Mouse (Mus musculus) right cerebral cortex, adult 2 months (tissue): ENCODE results near the gene Ffar3.
"Not testable (repeated sequence)": the region's sequence is repeated elsewhere in the genome, so short reads cannot be mapped to it uniquely, and the experiment has no call there.

Experiments
- DNase-seq, 2 experiments: peaks; one replicate each; pipeline ENCODE4 v3.0.0; 2021 to 2022; ENCODE audit warnings: low spot score in 2 of 2

Ffar3 gene

DNA sequence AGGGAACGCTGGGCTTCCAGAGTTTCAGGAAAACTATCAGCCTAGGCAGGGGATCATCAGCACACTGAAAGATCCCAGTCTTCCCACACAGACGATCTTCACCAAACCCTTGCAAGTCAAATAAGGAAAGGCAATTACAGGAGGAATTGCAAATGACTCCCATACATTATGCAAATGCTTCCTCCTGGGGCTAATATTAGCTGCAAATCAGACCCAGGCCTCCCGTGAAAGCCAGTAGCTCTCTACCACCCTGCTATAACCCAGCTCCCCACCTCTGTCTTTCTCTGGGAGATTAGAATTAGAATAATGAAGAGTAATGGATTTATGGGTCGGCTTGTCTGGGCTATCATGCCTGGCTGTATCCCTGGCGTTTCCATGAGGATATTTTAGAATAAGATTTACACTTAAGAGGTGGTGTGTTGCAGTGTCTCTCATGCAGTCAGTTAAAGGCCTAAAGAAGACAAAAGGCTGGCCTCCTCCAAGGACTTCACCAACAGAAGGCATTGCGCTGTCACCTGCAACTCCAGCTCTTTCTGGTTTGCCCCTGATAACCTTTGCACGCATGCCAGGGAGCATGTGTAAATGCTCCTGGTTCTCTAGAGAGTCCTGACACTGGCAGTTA lies 11.2 kb downstream of the Ffar3 start:
- DNase-seq: no peak

DNA sequence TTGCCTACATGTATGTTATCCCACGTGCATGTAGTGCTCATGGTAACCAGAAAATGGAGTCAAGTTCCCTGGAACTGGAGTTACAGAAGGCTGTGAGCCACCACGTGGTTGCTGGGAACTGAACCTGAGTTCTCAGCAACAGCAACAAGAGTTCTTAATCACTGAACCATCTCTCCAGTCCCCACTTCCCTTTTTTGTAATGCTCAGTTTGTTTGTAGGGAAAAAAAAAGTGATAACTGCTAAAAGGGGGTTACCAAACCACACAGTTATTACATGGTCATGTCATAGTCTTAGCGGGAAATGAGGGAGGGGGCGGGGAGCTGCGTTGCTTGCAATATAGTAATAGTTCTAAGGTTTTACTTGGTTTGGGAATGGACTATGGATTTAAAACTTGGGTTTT lies 13.9 kb downstream of the Ffar3 start:
- DNase-seq: no peak

DNA sequence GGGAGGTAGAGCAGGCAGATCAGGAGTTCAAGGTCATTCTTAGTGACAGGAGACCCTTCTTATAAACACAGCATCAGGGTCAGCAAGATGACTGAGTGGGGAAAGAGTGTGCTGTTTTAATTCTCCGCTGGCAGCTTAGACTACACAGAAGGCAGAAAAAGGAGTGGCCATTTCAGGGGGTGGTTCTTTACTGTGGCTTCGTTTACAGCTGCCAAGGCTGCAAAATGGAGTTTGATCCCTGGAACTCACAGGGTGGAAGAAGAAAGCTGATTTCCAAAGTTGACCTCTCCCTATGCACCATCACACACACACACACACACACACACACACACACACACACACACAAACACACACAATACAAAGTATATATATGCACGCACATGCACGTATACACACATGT lies 14.6 kb downstream of the Ffar3 start:
- DNase-seq: no peak

DNA sequence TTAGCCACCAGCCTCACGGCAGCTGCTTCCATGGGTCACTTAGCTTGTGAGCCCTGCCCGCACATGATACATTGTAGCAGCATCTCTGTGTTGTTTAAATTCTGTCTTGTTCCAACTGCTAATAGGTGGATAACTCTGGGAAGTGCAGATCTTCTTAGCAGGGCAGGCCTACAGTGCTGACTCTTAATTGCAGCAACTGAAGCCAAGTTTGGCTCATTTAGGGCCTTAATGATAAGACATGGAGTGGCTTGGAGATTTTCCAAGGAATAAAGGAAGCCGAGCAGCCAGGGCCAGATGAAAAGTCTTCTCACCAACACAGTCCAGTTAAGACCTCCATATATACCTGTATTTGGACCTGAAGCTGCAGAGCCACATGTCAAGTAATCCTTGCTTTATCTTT lies 15.7 kb downstream of the Ffar3 start:
- DNase-seq: no peak

DNA sequence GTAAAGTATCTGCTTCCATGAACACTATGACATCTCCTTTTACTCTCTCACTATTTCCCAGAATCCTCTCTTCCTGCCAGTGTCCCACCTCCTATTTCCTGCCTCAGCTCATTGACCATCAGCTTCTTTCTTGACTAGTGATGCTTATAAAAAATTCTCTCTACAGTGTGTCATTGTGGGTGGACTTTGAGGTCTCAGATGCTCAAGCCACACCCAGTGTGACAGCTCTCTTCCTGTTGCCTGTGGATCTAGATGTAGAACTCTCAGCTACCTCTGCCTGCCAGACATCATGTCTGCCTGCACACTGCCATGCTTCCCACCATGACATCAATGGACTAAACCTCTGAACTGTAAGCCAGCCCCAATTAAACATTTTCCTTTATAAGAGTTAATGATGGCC lies 18.7 kb downstream of the Ffar3 start:
- DNase-seq: no peak

DNA sequence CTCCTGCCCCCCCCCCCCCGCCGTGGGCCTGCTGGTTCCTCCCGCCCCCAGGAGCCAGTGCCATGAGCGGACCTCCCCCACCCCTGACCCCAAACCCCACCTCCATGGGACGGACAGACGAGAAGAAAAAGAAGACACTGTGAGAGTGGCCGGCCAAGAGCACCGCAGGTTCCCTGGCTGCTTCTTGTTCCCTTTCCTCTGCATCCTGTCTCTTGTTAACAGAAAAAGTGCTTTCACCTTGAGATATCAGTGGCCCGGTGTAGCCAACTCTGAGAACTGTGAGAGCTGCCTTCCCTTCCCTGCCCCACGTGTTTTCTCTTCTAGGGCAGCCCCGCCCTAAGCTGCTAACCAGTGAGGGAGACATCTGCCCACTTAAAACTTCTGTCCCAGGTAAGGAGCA lies 23.3 kb downstream of the Ffar3 start:
- not testable (repeated sequence) for DNase-seq

DNA sequence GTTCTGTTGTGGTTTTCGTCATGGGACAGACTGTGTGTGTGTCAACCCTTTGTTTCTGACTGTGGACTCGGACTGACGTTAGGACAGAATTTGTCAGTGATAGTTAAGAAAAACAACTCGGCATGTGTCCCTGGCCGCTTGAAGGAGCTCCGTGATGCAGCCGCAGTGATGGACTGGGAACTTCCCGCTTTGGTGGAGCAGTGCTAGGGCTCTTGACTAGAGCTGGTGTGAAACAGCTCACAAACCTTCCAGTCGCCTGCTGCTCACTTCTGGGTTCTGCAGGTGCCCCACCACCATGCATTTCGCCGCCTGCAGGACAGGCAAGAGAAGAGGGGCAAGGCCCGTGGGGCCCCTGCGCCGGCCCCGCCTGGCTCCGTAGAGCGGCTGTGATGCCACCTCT lies 23.7 kb downstream of the Ffar3 start:
- no peak for DNase-seq

DNA sequence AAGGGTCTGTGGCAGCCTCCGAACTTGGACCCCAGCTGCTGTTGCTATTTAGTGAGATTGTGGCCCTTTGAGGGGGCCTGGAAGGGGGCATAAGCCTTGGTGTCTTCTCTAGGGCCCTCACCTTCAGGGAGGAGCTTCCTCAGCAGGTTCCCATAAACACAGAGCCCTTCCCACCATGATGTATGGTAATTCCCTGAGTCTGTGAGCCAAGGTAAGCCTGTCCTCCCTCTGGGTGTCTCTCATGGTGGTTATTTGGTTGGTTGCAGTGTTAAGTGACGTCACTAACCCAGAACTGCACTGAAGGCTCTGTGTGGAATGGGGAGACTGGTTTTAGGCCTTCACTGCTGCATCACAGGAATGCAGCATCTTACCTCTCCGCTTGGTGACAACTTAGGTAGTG lies 26.6 kb downstream of the Ffar3 start:
- DNase-seq: no peak

DNA sequence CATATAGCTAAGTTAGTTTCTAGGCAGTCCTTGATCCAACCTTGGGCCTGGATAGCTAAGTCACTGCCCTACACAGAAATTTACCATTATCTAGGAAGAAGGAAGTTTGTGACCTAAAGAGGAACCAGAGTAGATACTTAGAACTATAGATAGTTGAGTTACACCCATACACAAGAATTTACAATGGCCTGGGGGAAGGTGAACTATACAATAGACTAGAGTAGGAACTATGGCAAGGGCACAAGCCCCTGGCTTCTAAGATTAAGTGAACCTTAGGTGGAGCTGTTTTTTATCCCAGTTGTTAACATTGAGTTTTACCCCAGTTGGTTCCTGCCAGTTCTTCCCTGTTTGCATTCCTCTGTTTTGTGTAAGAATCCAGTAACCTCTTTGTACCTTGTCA lies 27.1 kb downstream of the Ffar3 start:
- not testable (repeated sequence) for DNase-seq

DNA sequence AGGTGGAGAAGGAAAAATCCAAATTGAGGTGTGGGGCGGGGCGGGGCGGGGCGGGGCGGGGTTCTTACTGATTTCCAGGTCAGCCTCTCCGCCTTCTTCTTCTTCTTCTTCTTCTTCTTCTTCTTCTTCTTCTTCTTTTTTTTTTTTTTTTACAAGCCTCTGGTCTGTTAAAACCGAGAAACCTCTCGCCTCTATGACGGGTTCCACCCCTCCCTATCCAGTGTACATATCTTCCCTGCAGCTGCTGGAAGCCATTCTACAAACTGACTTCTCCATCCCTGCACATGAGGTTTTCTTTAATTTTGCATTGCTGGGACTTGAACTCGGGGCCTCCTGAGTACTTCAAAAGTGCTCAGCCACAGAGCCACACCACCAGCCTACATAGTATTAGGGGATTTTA lies 29.3 kb downstream of the Ffar3 start:
- DNase-seq: no peak

DNA sequence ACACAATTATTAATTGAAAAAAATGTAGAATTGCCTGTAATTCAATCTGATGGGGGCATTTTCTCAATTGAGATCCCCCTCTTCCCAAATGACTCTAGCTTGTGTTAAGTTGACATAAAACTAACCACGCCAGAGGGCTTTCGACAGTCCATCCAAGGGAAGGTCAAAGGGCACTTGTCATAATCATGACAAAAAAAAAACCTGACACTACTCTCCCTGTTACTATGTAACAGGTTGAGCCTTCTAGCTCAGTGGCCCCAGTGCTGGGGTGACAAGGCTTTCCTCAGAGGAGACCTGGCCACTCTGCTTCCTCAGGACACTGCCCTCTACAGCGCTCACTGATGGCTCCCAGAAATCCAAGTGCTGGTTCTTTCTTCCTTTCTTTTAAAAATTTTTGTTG lies 31.7 kb downstream of the Ffar3 start:
- DNase-seq: no peak

DNA sequence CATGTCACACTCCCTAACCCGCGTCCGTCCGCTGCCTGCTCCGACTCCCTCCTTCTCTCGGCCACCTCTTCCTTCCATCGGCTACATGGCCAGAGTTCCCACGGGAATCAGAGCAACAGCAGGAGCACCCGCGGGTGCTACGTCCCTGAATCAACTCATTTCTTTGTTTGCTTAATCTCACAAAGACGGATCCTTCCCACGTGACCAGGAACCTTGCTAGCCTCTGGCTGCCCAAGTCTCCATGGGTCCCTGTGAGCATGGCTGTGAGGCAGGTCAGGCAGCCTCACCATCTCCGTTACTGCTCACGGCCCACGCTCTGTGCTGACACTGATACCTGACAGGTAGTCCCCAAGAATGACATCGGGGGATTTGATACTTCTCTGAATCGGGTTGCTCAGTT lies 32.3 kb downstream of the Ffar3 start, which contains the start of gene Ffar2:
Gene Ffar2 (minus strand): TSS at position 101 of the 400 bp plus-strand sequence.
- no peak for DNase-seq

DNA sequence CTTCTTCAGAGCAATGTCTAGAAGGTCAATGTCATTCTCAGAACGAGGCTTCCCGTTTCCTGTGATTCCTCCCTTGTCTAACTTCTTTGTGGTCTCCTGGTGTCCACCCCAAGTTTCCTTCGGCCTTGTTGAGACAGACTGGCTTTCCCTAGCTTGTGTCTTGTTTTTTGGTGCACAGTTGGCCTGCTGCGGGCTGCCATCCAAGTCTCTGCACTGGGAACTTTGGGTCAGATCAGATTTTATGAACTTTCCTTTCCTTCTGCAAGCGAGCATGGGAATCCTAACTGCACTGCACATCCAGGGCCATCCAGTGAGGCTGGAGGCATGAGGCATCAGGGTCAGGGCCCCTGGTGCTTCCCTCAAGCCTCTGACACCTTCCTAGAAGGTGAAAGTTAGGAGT lies 34.4 kb downstream of the Ffar3 start:
- no peak for DNase-seq

DNA sequence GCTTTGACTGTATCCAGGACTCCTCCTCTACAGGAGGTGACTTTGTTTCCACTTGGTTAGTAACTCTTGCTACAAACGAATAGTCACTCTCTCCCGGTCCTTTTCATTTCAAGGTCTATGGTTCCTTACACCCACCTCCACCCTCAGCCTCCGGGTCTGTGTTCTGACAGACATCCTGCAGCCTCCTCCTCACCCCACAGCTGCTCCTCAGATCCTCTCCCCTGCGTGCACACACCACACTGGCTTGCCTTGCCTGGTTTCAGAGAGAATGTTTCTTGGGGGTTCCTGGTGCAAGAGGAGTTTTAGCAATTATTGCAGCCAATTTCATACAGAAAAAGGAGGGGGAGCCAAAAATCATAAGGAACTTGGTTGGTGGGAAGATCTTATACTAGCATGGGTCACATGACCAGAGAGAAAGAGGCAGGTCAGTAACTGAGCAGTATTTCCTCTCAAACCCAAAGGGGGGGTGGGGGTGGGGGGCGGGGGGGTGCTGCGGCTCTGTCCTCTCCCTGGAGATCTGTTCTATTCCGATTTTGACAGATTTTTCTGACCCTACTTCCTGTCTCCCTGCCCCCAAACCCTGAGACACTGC lies 35.0 kb downstream of the Ffar3 start:
- DNase-seq: no peak

DNA sequence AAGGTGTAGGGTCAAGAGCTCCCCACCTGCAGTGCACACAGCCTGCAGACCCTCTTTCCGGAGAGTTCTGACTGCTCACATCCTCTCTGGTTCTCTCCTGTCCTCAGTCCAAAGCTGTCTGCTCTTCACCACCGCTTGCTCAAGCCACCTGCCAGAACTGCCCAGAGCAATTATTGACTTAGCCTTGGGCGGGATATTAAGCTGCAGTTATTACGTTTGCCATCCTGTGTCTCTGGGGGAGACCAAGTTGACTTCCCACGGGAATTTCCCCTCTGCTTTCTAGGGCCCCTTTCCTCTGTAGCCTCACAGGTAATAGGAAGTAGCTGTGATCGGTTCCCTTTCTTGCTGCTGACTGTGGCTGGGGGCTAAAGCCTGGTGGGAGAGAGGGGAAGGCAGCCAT lies 35.8 kb downstream of the Ffar3 start:
- DNase-seq: no peak

DNA sequence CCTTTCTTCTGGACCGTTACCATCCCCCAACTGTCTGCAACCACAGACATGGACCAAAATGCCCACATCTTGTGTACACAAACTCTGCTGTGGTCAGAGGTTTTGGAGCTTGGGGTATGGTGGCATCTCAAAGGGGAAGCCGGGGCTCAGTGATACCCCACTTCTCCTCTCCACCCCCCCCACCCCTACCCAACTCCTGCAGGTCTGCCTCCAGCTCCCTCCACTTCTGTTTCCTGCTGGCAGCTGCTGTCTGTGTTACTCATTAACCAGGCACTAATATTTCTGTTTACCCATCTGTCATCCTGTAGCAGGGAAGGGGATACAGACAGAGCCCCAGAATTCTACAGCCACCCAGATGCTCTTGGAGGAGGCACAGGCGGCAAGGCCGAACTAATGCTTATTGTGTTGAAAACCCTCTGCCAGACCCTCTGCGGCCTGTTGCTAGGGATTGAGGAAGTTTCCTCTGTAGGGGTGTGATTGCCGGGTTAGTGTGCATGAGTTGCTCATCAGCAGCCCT lies 43.6 kb downstream of the Ffar3 start:
- no peak for DNase-seq

DNA sequence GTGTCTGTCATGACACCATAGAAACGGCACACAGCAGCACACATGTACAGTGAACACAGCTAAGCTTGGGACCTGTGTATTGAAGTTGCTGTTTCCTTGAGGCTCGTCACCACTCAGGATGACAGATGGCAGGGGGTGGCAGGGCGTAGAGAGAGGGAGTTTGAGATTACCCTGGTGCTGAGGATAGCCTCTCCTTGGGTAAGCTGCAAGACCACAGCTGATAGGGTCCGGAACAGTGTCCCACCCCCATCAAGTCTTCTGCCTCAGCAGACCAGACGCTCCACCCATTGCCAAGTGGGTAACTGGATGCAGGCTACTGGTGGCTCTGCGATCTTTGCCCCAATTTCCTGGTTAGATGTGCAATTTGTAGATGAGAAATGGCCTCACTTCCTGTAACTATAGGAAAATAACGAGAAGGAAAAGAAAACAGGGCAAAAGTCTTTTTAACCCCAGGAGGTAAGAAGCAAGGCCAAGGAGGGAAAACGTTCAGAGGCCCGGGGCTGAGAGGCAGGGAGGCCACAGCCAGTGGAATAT lies 44.2 kb downstream of the Ffar3 start:
- no peak for DNase-seq

DNA sequence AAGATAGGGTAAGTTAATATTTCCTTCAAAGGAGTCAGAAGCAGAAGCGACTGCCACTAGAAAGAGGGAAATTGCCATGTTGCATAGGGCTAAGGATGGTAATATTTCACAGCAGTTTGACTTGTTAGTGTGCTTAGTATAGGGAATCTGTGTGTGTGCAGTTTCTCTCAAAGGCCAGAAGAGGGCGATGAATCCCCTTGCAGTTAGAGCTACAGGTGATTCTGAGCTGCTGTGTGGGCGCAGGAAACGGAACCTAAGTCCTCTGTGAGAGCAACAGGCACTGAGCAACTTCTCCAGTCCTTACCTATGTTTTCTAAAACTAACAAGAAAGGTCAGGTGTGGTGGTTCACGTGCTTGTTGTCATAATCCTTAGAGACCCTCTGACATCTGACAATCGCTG lies 45.7 kb downstream of the Ffar3 start:
- no peak for DNase-seq

DNA sequence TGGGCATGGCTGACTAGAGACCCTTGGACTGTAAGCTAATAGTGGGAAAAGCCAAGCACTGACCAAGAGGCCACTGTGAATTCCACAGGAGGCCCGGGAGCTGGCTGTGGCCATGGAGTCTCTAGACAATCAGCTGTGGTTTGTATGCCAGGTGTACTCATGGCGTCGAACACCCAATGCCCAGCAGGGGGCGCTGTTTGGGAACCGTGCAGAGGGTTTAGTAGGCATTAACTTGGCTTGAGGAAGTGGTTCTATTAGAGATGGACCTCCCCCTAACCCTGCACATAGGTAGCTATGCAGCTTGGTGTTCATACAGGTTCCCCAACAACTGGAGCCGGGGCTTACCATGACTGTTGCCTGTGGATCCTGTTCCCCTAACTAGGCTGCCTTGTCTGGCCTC lies 50.1 kb downstream of the Ffar3 start:
- no peak for DNase-seq
